Mouse (Mus musculus) kidney, postnatal 4 days (tissue): ENCODE data around the gene Ano10.
"Not testable (repeated sequence)": the region's sequence is repeated elsewhere in the genome, so short reads cannot be mapped to it uniquely, and the experiment has no call there.

Experiments
- DNase-seq, 2 experiments: peaks; one replicate each; pipeline ENCODE4 v3.0.0; 2021; ENCODE audit warnings: mixed read lengths in 2 of 2

Ano10 gene

DNA sequence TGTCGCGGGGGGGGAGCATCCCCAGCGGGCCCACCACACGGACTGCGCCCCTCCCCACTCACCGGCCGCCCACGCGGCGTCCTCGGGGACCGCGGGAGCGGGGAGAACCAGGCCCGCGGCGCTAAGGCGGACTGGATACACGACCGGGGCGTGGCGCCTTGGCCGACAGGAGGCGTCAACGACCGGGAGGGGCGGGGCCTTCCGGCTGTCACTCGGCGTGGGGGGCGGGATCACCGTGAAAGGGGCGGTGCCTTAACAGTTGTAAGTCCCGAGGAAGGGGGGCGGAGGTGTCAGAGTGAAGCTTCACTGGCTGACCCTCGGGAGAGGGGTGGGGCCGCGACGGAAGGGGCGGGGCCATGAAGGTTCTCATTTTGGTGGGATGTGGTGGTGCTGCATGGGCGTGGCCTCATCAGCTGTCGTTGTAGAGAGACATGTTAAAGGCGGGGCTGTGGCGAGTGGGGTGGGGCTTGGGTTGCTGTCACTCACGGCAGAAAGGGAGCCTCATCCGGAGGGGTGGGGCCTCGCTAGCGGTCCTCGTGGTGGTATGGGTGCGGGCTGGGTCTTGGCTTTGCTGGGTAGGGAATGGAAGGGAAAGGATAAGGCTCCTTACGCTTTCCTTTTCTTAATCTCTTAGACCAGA lies at the start of gene Ano10:
Gene Ano10 (minus strand): TSS at position 182 of the 640 bp plus-strand sequence.
- peak; percentile 99 for DNase-seq

GRCm38 (mm10) chr9:122343399-122343798 lies 49.2 kb upstream of the Ano10 start:
- DNase-seq: no peak

DNA sequence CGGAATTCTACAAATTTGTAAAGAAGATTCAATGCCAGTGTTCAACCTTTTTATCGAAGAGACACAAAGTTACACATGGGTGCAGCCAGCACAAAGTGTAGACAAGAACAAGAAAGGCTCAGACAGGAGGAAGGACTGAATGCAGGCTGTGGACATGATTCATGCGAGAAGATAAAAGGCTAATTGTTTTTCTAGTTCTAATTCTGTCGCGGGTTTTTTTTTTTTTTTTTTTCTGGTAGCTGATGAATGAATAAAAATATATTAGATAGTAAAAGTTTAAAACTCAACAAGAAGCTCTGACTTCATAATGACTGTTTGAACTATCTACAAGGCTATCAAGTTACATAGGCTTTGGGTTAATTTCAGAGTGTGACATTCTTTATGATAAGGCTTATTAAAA lies 45.7 kb upstream of the Ano10 start:
- DNase-seq: no peak

DNA sequence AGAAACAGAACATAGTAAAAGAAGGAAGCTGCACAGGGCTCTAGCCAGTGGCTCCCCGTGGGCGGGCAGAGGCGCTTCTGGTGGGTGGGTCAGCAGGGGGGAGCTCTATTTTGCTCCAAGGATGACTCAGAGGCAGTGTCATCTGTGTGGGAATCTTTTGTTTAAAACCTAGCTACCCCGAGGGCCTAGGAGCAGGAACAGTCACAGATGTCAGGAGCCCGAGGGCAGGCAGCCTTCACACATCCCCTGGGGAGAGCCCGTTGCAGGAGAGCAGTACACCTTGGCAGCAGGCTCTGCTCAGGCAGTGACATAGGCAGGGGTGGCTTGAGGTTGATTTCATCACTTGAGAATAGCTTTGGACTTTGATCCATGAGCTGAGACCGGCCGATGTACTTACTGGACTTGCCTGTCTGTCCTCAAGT lies 43.3 kb upstream of the Ano10 start:
- peak; percentile 13 to 28 for DNase-seq

DNA sequence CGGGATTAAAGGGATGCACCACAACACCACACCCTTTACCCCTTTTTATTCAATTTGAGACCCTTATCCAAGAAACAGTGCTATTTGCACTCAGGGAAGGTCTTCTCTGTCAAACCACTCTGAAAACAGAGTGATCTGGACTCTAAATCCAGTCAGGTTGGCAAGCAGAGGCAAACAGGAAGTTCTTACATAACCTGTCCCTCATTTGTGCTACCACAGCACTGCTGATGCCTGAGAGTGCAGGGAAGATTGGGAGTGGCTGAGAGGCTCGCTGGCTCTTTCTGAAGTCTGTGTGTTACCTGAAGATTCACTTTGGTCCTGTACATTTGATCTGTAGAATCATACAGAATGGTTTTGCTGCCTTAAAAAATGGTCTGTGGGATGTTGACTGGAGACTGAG lies 42.5 kb upstream of the Ano10 start:
- DNase-seq: no peak

DNA sequence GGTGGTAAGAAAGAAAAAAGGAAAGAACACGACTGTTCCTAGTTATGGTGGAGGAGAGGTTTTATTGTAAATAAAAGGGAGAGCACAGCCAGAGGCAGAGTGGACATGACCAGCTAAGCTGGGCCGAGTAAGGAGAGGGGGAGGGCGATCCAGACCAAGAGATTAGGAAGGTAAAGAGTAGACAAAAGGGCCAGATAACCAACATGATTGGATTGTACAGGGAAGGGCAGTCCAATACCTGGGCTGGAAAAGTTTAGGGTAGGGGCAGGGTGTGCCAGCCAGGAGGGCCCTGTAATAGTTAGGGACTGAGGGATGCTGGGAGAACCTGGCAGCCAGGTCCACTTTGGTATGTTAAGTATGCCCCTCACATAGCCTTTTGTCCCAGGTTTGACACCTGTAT lies 34.0 kb upstream of the Ano10 start:
- DNase-seq: no peak

GRCm38 (mm10) chr9:122325996-122326395 lies 31.8 kb upstream of the Ano10 start:
- no peak for DNase-seq

GRCm38 (mm10) chr9:122322356-122322755 lies 28.1 kb upstream of the Ano10 start:
- DNase-seq: no peak

DNA sequence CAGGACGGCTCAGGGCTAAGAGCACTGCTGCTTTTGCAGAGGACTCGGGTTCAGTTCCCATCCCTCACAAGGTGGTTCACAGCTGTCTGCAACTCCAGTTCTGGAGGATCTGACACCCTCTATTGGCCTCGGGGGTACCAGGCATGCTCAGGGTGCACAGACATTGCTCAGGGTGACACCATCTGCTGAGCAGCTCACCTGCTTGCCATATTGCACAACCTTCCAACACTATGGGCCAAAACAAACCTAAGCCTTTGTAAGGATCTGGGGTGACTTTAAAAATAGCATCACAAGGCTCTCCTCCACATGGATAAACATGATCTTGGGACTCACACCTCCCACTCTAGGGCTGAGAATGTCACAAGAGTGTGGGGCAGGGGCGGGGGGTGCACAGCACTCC lies 26.4 kb upstream of the Ano10 start:
- DNase-seq: no peak

DNA sequence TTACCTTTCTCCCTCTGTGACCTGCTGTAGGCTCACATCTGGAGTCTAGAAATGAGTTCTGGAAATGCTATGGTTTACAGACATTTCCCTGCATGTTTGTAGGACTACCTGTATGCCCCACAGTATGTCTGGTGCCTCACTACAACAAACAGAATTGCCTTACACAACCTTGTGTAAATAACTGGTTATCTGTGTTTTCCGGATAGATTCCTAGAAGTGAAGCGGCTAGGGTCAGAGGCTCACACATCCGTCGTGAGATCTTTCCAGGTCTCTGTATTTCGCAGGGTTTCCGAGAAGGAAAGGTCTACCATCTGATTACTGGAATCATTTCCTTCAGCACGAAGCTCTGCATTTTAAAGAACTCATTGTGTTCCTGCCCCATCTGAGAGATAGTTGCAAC lies 22.3 kb upstream of the Ano10 start:
- DNase-seq: no peak

DNA sequence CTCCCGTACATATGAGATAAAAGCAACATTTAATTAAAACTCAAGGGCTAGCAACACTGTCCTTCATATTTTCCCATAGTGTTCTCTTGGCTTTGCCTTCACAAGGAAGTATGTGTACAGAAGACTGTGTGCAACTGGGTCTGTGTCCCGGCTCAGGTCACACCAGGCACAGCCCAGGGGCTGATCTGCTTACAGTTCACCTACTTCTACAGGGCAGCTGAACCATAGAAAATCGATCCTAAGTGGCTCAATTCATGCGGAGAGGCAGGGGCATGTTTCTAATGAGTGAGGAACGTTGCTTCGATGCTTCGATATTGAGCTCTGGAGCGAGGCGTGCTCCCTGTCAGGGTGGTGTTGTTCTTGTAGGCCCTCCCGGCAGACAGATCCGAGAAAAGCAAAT lies 21.3 kb upstream of the Ano10 start:
- no peak for DNase-seq

DNA sequence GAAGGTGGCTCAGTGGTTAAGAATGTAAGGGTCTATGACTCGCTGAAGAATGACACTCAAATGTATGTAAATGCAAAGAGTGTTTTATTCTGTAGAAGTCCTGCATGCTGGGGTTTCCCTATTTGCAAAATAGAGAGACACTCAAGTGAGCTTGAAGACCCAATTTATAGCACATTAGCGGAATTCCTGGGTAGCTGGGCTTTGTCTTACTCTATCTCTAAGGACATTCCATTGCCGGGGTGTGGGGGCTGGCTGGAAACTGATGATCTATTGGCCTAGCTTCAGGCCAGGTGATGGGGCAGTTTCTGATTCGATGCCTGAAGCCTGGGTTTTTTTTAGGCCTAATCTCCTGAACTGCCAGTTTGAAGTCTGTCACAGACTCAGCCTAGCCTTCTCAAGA lies 20.7 kb upstream of the Ano10 start:
- no peak for DNase-seq

DNA sequence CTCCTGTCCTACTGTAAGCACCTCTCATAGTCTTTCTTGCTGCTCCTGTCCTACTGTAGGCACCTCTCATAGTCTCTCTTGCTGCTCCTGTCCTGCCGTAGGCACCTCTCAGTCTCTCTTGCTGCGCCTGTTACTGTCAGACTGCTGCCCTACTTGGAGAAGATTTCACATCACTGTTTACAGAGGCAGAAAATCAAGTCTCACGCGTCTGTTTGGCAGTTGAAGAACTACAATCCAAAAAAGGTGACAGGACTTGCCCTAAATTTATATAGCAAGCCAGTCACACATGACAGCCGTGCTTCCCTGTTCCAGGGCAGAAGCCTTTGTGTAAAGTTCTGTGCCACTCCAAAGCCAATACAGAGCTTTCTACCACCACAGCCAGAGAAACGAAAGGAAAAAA lies 20.2 kb upstream of the Ano10 start:
- no peak for DNase-seq

GRCm38 (mm10) chr9:122313128-122313527 lies 18.9 kb upstream of the Ano10 start:
- not testable (repeated sequence) for DNase-seq

DNA sequence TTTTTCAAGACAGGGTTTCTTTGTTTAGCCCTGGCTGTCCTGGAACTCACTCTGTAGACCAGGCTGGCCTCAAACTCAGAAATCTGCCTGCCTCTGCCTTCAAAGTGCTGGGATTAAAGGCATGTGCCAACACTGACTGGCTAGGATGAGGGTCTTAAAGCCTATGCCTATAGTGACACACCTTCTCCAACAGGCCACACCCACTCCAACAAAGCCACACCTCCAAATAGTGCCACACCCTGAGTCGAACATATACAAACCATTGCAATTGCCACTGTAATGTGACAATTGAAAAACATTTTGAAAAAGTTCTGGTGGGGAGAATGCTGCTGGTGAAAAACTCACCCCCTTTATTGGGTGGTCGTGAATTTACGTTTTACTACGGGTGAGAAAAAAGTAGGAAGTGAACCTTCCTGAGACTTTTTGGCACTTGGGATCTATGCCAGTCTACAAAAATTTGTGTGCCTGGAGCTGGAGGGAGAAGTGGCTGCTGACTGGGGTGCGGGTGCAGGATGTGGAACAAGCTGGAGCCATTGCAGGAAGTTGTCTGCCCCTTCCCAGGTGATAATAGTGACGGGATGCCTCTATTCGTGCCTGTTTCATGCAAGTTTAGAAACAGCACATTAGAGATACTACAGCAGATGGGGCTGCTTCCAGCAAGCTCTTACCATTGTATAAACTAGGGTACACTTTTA lies 18.2 kb upstream of the Ano10 start:
- DNase-seq: no peak

DNA sequence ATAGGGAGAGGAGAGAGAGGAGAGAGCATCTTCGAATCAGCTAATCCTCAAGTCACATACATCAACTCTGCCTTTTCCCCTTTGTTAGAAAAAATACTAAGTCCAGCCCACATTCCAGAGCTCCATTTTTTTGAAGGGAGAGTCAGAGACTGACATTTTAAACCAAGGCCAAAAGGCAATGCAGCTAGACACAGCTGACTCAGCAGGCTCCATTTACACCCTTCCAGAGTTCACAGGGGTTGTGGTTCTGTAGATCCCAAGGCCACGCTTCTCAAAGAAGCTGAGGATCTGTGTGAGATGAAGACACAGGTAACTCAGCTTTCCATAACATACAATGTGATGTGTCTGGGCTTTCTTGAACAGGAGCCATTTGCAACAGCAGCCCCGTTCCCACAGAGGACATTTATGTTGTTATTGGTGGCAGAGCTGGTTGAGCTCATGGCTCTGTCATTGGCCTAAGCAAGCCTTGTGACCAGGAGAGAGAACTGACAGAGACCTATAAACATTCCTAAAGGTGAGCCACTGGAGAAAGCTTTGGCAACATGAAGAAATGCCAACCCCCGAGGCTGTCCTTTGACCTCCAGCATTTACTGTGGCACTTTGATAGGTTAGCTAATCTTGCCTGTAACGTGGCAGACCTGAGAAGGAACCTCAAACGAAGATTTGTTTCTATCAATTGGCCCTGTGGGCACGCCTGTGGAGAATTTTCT lies 17.0 kb upstream of the Ano10 start:
- peak; percentile 30 to 52 for DNase-seq

- DNase-seq: peak; percentile 89 to 91
Measured at GRCm38 (mm10) chr9:122310613-122311049, 16.4 kb upstream of the Ano10 start.

DNA sequence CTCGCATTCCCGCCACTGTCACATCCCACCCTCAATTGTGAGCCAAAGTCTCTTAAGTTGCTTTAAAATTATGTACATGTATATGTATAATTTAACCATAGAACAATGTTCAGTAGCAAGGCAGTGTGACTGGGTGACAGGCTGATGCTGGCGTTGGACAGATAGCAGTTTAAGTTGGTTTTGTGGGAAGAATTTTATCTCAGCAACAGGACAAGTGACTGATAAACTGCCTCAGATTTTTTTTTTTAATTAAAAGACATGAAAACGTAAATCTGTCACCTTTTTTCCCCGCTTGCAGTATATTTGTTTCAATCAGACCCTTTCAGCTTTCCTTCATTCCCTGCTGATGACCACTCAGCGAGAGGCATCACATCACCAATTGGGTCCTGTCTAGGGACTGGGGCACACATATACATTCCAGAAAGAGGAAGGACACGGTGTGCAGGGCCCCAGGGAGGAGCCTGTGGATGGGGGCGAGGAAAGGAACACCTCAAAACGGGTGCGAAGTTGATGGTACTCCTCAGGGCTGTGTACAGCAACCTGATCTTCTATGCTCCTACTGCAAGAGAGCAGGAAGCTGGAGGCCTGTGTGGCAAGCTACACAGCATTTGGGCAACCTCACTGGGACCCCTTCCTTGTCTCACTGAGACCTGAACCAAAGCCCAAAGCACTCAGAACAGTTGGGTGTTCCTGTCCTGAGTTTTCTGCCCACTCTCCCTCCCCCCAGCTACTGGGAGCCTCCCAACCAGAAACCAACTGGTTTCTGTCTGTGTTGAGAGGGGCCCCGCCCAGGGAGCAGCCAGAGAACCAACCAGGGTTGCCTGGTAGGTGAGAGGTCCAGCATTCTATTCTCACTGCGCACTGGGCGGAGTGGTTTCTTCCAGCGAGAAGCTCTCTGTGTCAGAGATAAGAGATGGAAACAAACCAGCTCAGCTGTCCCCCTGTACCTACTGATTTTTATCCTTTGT lies 15.1 kb upstream of the Ano10 start:
- DNase-seq: peak; percentile 23 to 35

GRCm38 (mm10) chr9:122305302-122305701 lies 11.1 kb upstream of the Ano10 start:
- DNase-seq: no peak

DNA sequence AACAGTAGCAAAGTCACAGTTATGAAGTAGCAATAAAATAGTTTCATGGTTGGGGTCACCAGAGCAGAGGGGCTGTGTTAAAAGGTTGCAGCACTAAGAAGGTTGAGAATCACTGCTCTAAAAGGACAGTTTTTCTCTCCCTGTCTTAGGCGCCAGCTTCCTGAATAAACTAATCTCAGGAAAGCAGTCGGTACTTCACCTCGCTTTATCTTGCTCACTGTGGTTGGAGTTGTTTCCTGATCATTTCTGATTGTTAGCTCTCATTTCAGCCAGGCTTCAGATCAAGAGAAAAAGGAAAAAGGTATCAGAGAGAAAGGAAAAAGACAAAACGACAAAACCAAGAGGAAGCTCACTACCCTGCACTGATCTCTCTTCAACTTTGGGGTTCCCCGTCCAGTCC lies 1.9 kb upstream of the Ano10 start:
- DNase-seq: no peak

DNA sequence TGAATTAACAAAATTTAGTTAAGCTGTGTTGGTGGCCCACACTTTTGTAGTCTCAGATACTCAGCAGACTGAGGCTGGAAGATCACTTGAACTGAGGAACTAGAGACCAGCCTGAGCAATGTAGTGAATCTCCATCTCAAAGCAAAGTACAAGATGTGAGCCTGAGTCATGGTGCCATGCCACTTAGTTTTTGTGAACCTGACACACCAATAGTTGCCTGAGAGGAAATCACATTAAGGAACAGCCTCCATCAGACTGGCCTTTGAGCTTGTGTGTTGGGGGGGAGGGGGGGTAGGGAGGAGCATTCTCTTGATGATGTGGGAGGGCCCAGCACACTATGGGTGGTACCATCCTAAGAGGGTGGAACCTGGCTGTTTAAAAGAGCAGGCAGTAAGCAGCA lies 1.2 kb upstream of the Ano10 start:
- no peak for DNase-seq

GRCm38 (mm10) chr9:122293865-122294241 lies 370 bp downstream of the Ano10 start:
- no peak for DNase-seq

DNA sequence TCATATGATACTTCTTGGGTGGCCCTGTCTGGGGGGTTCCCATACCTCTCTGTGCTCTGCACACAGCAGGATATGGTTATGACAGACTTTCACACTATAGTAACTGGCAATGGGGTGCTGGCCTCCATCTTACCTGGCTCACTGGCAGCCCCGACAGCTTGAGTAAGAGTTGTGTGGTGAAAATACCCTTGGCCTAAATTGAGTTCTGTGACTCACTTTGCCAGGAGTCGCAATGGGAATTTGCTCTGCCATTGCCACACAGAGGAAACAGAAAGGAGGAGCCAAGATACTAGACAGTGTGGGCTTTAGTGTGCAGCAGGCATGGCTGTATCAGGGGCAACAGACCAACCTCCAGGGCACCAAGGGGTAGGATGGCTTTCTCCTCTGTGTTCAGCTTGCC lies 4.0 kb downstream of the Ano10 start:
- DNase-seq: no peak
